Mouse (Mus musculus) lung, postnatal 0 days (tissue): ENCODE results near the gene Dag1.

ENCODE experiments used
- CTCF ChIP-seq: IDR thresholded peaks from 2 replicates; pipeline ENCODE4 v1.5.1; 2016; ENCODE audit warnings: antibody characterized with exemption, mild to moderate bottlenecking
- EP300 ChIP-seq: IDR thresholded peaks from 2 replicates; pipeline ENCODE4 v1.6.1; 2016; ENCODE audit warnings: antibody characterized with exemption, mild to moderate bottlenecking, control low read depth

DNA sequence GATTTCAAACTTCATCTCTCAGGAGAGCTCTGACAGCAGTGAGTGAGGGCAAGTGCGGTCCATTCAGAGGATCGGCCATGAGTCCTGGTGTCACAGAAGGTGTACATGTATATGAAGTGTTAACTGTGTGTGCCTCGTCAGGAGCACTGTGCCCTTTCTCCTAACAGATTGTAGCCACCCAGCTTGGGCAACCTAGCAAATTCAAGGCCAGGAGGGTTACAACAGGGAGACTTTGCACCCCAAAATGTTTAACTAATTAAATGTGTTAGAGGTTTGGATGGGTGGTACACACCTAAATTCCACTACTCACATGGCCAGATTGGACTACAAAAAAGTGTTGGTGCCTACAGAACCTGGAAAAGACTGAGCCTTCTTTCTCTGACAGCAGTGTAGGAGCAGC is 42.2 kb downstream of the Dag1 start:
- no peak for TF ChIP-seq CTCF
- no peak for TF ChIP-seq EP300
